Mouse (Mus musculus): ENCODE measurements around the gene Clasp2.

GRCm38 (mm10) chr9:113758472-113758871 is 17.2 kb downstream of the Clasp2 start:
- TF ChIP-seq CTCF (IDR thresholded peaks at IDR 0.05; ENCODE audit: control insufficient read depth, insufficient read depth, low read length), result no peak
- no peak for TF ChIP-seq POLR2A (IDR thresholded peaks at IDR 0.05; ENCODE audit: borderline replicate concordance, control insufficient read depth, low read depth, low read length)
